Mouse (Mus musculus): ENCODE data around the gene Cep68.

DNA sequence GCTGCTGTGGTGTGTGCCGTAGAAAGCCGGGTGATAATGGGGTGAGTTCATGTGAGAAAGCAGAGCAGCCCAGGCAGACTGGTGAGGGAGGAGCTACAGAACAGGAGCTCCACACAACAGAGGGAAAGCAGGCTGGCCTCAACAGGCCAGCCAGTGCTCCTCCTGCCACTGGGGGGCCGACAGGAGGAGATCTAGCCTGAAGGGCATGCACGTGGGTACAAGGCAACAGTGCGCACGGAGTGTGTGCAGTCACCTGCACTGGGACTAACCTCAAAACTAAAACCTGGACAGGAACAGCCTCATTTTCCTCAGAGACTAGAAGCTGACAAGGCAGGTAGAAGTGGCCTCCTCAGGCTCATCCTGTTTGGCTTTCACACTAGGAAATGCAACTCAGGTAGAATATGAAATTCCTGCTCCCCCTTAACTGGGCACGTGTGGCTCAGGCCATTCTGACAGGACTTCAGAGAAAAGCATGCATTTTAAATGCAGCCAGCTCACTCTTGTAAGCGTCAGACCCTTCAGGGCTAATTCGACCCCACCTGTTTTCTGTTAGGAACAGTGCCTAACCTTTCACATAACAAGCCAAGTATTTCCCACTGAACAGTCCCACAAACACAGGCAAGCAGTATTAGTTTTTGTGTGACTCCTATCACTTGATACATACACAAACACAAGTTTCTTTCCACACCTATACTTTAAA is 5.9 kb downstream of the Cep68 start:
- TF ChIP-seq CTCF (IDR thresholded peaks at IDR 0.05; ENCODE audit: insufficient read depth, low read depth, low read length) = no peak
- no peak for TF ChIP-seq POLR2A (IDR thresholded peaks at IDR 0.05; ENCODE audit: insufficient read depth, low read depth, low read length)

All from olfactory bulb, adult 2 months (tissue).